Mouse (Mus musculus) liver, adult 2 months (tissue): ENCODE measurements around the gene Pdia5. TPM values are rescaled to one million over a fixed set of nuclear protein-coding genes. Genes with fewer than 3 reads are reported as not detected.

Source experiments
- DNase-seq: peaks from one replicate; pipeline ENCODE4 v3.0.0-alpha.2; 2011; ENCODE audit warnings: low read depth, low spot score; ENCODE audit errors: extremely low read depth
- H3K27ac ChIP-seq: fragments of 200-500 bp; replicated peaks from 2 replicates; pipeline ENCODE4 v1.5.1; 2012; ENCODE audit warnings: low read depth, mild to moderate bottlenecking, control low read depth, inconsistent platforms, low read length; ENCODE audit not compliant: insufficient read depth
- H3K27me3 ChIP-seq: fragments of 200-500 bp; 2 replicates; pipeline ENCODE4 v1.6.1; 2012; ENCODE audit warnings: mild to moderate bottlenecking, moderate library complexity, low read length, inconsistent platforms; ENCODE audit not compliant: control insufficient read depth, insufficient read depth
- H3K36me3 ChIP-seq: fragments of 200-500 bp; 2 replicates; pipeline ENCODE4 v1.6.1; 2012; ENCODE audit warnings: low read length, inconsistent platforms; ENCODE audit not compliant: control insufficient read depth, insufficient read depth
- H3K4me1 ChIP-seq: fragments of 200-500 bp; 2 replicates; pipeline ENCODE4 v1.6.1; 2011; ENCODE audit warnings: low read length; ENCODE audit not compliant: control insufficient read depth, insufficient read depth
- H3K4me3 ChIP-seq: fragments of 200-500 bp; 2 replicates; pipeline ENCODE4 v1.5.1; 2011; ENCODE audit warnings: low read depth, mild to moderate bottlenecking, control low read depth, low read length, moderate library complexity; ENCODE audit not compliant: insufficient read depth
- H3K79me2 ChIP-seq: fragments of 200-500 bp; 2 replicates; pipeline ENCODE4 v1.6.1; 2012; ENCODE audit warnings: inconsistent platforms, mild to moderate bottlenecking, low read length, moderate library complexity; ENCODE audit not compliant: control insufficient read depth, insufficient read depth
- H3K9ac ChIP-seq: fragments of 200-500 bp; 2 replicates; pipeline ENCODE4 v1.6.1; 2012; ENCODE audit warnings: low read depth, mild to moderate bottlenecking, control low read depth, inconsistent platforms, low read length
- CTCF ChIP-seq: fragments of 200-500 bp; IDR thresholded peaks from 2 replicates; pipeline ENCODE4 v1.5.1; 2011; ENCODE audit warnings: low read depth, low read length, control low read depth
- POLR2A ChIP-seq: fragments of 200-500 bp; IDR thresholded peaks from 2 replicates; pipeline ENCODE4 v1.6.1; 2011; ENCODE audit warnings: low read length, control low read depth; ENCODE audit not compliant: insufficient read depth; ENCODE audit errors: extremely low read depth
- WGBS: fragments of 180-500 bp; shearing (Covaris S2); methylation state at CpG from one replicate; pipeline ENCODE4 v1.1.7; 2018; 5-methylcytosine and 5-hydroxymethylcytosine counted together
- polyA plus RNA-seq: library from polyadenylated mRNA; depleted of rRNA; stranded (reverse); fragments of >200 nt; gene quantifications from 2 replicates; pipeline ENCODE4 v1.2.3, GENCODE M21; 2012
- total RNA-seq: library from RNA; depleted of rRNA; stranded (reverse); fragments of >200 nt; gene quantifications from 2 replicates; pipeline ENCODE4 v1.2.3, GENCODE M21; 2014

The Pdia5 gene
- total and polyA plus RNA-seq, 2 experiments, result 32.2 to 38.1 TPM

- Histone ChIP-seq H3K79me2 (no peaks in the 10 kb centered on the region), H3K4me1 (peaks cover 4% of the 10 kb centered on the region; the same call in 1 of the 2 replicates), H3K27me3 (no peaks in the 10 kb centered on the region), H3K9ac (no peak overlapping the region), H3K4me3 (no peak overlapping the region), H3K36me3 (no peaks in the 10 kb centered on the region), H3K27ac (peak overlapping the region; percentile 37)
- no peak for DNase-seq
- TF ChIP-seq CTCF, result no peak
- TF ChIP-seq POLR2A, result no peak
- 86% methylated on average over 9 of the region's 9 CpGs for WGBS
These were observed 110.6 kb downstream of the Pdia5 start for GRCm38 (mm10) chr16:35380048-35380447.

GRCm38 (mm10) chr16:35379344-35379743 is 111.3 kb downstream of the Pdia5 start:
- H3K4me1 ChIP-seq, result peaks cover 4% of the 10 kb centered on the region; the same call in 1 of the 2 replicates
- H3K27me3 ChIP-seq, result no peaks in the 10 kb centered on the region
- peak; percentile 62 for TF ChIP-seq CTCF
- no peak for TF ChIP-seq POLR2A
- no peaks in the 10 kb centered on the region for H3K36me3 ChIP-seq
- no peak overlapping the region for H3K9ac ChIP-seq
- H3K79me2 ChIP-seq, result no peaks in the 10 kb centered on the region
- DNase-seq, result peak; percentile 88
- H3K4me3 ChIP-seq, result no peak overlapping the region
- H3K27ac ChIP-seq, result no peak overlapping the region
- 27% methylated on average over 3 of the region's 3 CpGs for WGBS

GRCm38 (mm10) chr16:35364063-35364428 is 126.6 kb downstream of the Pdia5 start:
- Histone ChIP-seq H3K27me3 (no peaks in the 10 kb centered on the region), H3K36me3 (peaks cover 2% of the 10 kb centered on the region; the same call in 1 of the 2 replicates), H3K9ac (no peak overlapping the region; the same call in 1 of the 2 replicates), H3K79me2 (no peaks in the 10 kb centered on the region; the same call in 1 of the 2 replicates), H3K4me3 (peak overlapping the region; percentile 23), H3K4me1 (peaks cover 3% of the 10 kb centered on the region; the same call in 1 of the 2 replicates), H3K27ac (no peak overlapping the region)
- under 1% methylated on average over 7 of the region's 7 CpGs for WGBS
- no peak for DNase-seq
- no peak for TF ChIP-seq CTCF
- TF ChIP-seq POLR2A, result no peak

GRCm38 (mm10) chr16:35363150-35364062 is 127.3 kb downstream of the Pdia5 start, which contains the start of gene Sec22a:
Gene Sec22a (minus strand): TSS chr16:35363918.
- peak; percentile 81 for DNase-seq
- Histone ChIP-seq H3K9ac (peak within 1 kb of the TSS; percentile 90), H3K4me1 (peaks cover 3% of the 10 kb centered on the region; the same call in 1 of the 2 replicates), H3K36me3 (peaks cover 2% of the 10 kb centered on the region; the same call in 1 of the 2 replicates), H3K27ac (peak within 1 kb of the TSS; percentile 59), H3K4me3 (peak within 1 kb of the TSS; percentile 88), H3K79me2 (no peaks in the 10 kb centered on the region; the same call in 1 of the 2 replicates), H3K27me3 (no peaks in the 10 kb centered on the region)
- under 1% methylated on average over 67 of the region's 67 CpGs for WGBS
- TF ChIP-seq POLR2A (peak; percentile 74; the same call in 1 of the 2 replicates), CTCF (no peak)

- TF ChIP-seq CTCF, result no peak
- no peak for TF ChIP-seq POLR2A
- H3K4me3 ChIP-seq, result no peak overlapping the region
- no peak overlapping the region for H3K27ac ChIP-seq
- no peaks in the 10 kb centered on the region; the same call in 1 of the 2 replicates for H3K79me2 ChIP-seq
- H3K27me3 ChIP-seq, result no peaks in the 10 kb centered on the region
- WGBS, result 99% methylated on average over 2 of the region's 2 CpGs
- peaks cover 8% of the 10 kb centered on the region for H3K4me1 ChIP-seq
- DNase-seq, result no peak
- H3K36me3 ChIP-seq, result peaks cover 2% of the 10 kb centered on the region; the same call in 1 of the 2 replicates
- H3K9ac ChIP-seq, result no peak overlapping the region
These were observed 128.5 kb downstream of the Pdia5 start for GRCm38 (mm10) chr16:35362221-35362620.

GRCm38 (mm10) chr16:35360593-35360992 is 130.1 kb downstream of the Pdia5 start:
- peak; percentile 91 for TF ChIP-seq CTCF
- TF ChIP-seq POLR2A, result no peak
- 40% methylated on average over 6 of the region's 6 CpGs for WGBS
- peak; percentile 43 for DNase-seq

More at GRCm38 (mm10) chr16:35360593-35360992, 130.1 kb downstream of the Pdia5 start:
- Histone ChIP-seq H3K4me1 (peaks cover 8% of the 10 kb centered on the region), H3K4me3 (no peak overlapping the region), H3K36me3 (peaks cover 2% of the 10 kb centered on the region; the same call in 1 of the 2 replicates), H3K79me2 (no peaks in the 10 kb centered on the region; the same call in 1 of the 2 replicates), H3K27ac (no peak overlapping the region), H3K27me3 (no peaks in the 10 kb centered on the region), H3K9ac (no peak overlapping the region)
